Mouse (Mus musculus) brain, embryonic 14.5 days (tissue): ENCODE data around the gene Ddx42. TPM values are rescaled to one million over a fixed set of nuclear protein-coding genes. Genes with fewer than 3 reads are reported as not detected.
A peak's percentile ranks its signal among the peaks of the same experiment; 100 is the strongest.

Experiments used
- DNase-seq: peaks from one replicate; pipeline ENCODE4 v3.0.0-alpha.2; 2011; ENCODE audit warnings: low read depth
- CTCF ChIP-seq: fragments of 200-500 bp; IDR thresholded peaks from 2 replicates; pipeline ENCODE4 v1.5.1; 2012; ENCODE audit warnings: inconsistent platforms, mild to moderate bottlenecking, moderate library complexity, borderline replicate concordance; ENCODE audit not compliant: insufficient read depth, insufficient read length; ENCODE audit errors: extremely low read depth
- POLR2A ChIP-seq: fragments of 200-500 bp; IDR thresholded peaks from 2 replicates; pipeline ENCODE4 v1.6.1; 2012; ENCODE audit warnings: mild to moderate bottlenecking, inconsistent platforms, borderline replicate concordance; ENCODE audit not compliant: poor library complexity, insufficient read depth, insufficient read length, severe bottlenecking; ENCODE audit errors: extremely low read depth
- polyA plus RNA-seq: library from polyadenylated mRNA; depleted of rRNA; stranded (reverse); fragments of >200 nt; gene quantifications from 2 replicates; pipeline ENCODE4 v1.2.3, GENCODE M21; 2012; rRNA removed

The Ddx42 gene
- polyA plus RNA-seq = 41.1 and 56.8 TPM in 2 replicates

GRCm38 (mm10) chr11:106216730-106217490, at the start of gene Ddx42:
TSS of gene Ddx42 (plus strand) at chr11:106216926.
- peak; percentile 99 for DNase-seq
- TF ChIP-seq CTCF (no peak), POLR2A (peak; percentile 86)

- no peak for DNase-seq
Observed at GRCm38 (mm10) chr11:106167435-106167834, 49.3 kb upstream of the Ddx42 start.

GRCm38 (mm10) chr11:106170807-106171206, 45.9 kb upstream of the Ddx42 start:
- DNase-seq = peak; percentile 42
- TF ChIP-seq POLR2A (no peak), CTCF (peak; percentile 32; the same call in 1 of the 2 replicates)

More at GRCm38 (mm10) chr11:106167435-106167834, 49.3 kb upstream of the Ddx42 start:
- TF ChIP-seq POLR2A (no peak), CTCF (no peak)

GRCm38 (mm10) chr11:106173228-106173627, 43.5 kb upstream of the Ddx42 start:
- no peak for DNase-seq

GRCm38 (mm10) chr11:106174372-106174771, 42.4 kb upstream of the Ddx42 start:
- no peak for DNase-seq
- TF ChIP-seq CTCF (no peak), POLR2A (no peak)

More at GRCm38 (mm10) chr11:106173228-106173627, 43.5 kb upstream of the Ddx42 start:
- no peak for TF ChIP-seq CTCF
- TF ChIP-seq POLR2A = no peak

- no peak for DNase-seq
Observed at GRCm38 (mm10) chr11:106175081-106175480, 41.6 kb upstream of the Ddx42 start.

GRCm38 (mm10) chr11:106176372-106176771, 40.4 kb upstream of the Ddx42 start:
- no peak for DNase-seq
- no peak for TF ChIP-seq POLR2A
- no peak for TF ChIP-seq CTCF

More at GRCm38 (mm10) chr11:106175081-106175480, 41.6 kb upstream of the Ddx42 start:
- no peak for TF ChIP-seq CTCF
- TF ChIP-seq POLR2A = no peak

GRCm38 (mm10) chr11:106178036-106178782, 38.5 kb upstream of the Ddx42 start:
- DNase-seq = no peak
- TF ChIP-seq CTCF (no peak), POLR2A (no peak)

GRCm38 (mm10) chr11:106179711-106180448, 36.8 kb upstream of the Ddx42 start:
- no peak for DNase-seq
- no peak for TF ChIP-seq CTCF
- TF ChIP-seq POLR2A = no peak

- DNase-seq = no peak
- no peak for TF ChIP-seq CTCF
- no peak for TF ChIP-seq POLR2A
Observed at GRCm38 (mm10) chr11:106180449-106180801, 36.3 kb upstream of the Ddx42 start.

GRCm38 (mm10) chr11:106187326-106187725, 29.4 kb upstream of the Ddx42 start:
- DNase-seq = no peak
- TF ChIP-seq POLR2A = no peak
- TF ChIP-seq CTCF = no peak

- DNase-seq = no peak
- TF ChIP-seq CTCF = no peak
- no peak for TF ChIP-seq POLR2A
Observed at GRCm38 (mm10) chr11:106191716-106192115, 25.0 kb upstream of the Ddx42 start.
